Mouse (Mus musculus): ENCODE results near the gene Cpeb4.

GRCm38 (mm10) chr11:31902251-31903001 is 30.4 kb downstream of the Cpeb4 start:
- TF ChIP-seq POLR2A (IDR thresholded peaks at IDR 0.05; ENCODE audit: extremely low read depth, insufficient read depth, low read length) (no peak), CTCF (IDR thresholded peaks at IDR 0.05; ENCODE audit: low read depth, low read length) (no peak)
